Mouse (Mus musculus): ENCODE measurements around the gene Slc4a10. TPM values are rescaled to one million over a fixed set of nuclear protein-coding genes. Genes with fewer than 3 reads are reported as not detected.

The Slc4a10 gene
- total and polyA plus RNA-seq, 2 experiments from 2014 or later = 16.4 to 55.5 TPM

GRCm38 (mm10) chr2:62271840-62272239 lies 225.6 kb downstream of the Slc4a10 start:
- DNase-seq = no peak
- WGBS = 66% methylated on average over 4 of the region's 4 CpGs
- no peak overlapping the region for H3K9ac ChIP-seq
- no peak overlapping the region for H3K4me2 ChIP-seq (ENCODE audit: low read depth)
- no peak for ATAC-seq
- no peaks in the 10 kb centered on the region for H3K9me3 ChIP-seq (ENCODE audit: low read length)
- no peaks in the 10 kb centered on the region for H3K36me3 ChIP-seq (ENCODE audit: insufficient read depth)
- H3K4me3 ChIP-seq (ENCODE audit: low read depth, low read length) = no peak overlapping the region
- H3K4me1 ChIP-seq (ENCODE audit: insufficient read depth) = no peaks in the 10 kb centered on the region
- no peak overlapping the region for H3K27ac ChIP-seq (ENCODE audit: low read depth, low read length)
- no peaks in the 10 kb centered on the region for H3K27me3 ChIP-seq (ENCODE audit: insufficient read depth, low read length)
- TF ChIP-seq CTCF (IDR thresholded peaks at IDR 0.05; ENCODE audit: low read depth) = no peak

GRCm38 (mm10) chr2:62278779-62279178 lies 232.5 kb downstream of the Slc4a10 start:
- Histone ChIP-seq H3K4me2 (ENCODE audit: low read depth) (no peak overlapping the region), H3K36me3 (ENCODE audit: insufficient read depth) (no peaks in the 10 kb centered on the region), H3K4me1 (ENCODE audit: insufficient read depth) (no peaks in the 10 kb centered on the region), H3K4me3 (ENCODE audit: low read depth, low read length) (no peak overlapping the region), H3K27me3 (ENCODE audit: insufficient read depth, low read length) (no peaks in the 10 kb centered on the region), H3K9ac (no peak overlapping the region), H3K9me3 (ENCODE audit: low read length) (no peaks in the 10 kb centered on the region), H3K27ac (ENCODE audit: low read depth, low read length) (no peak overlapping the region)
- no peak for TF ChIP-seq CTCF (IDR thresholded peaks at IDR 0.05; ENCODE audit: low read depth)
- no peak for ATAC-seq
- WGBS = 91% methylated on average over 3 of the region's 3 CpGs
- DNase-seq = no peak

- Histone ChIP-seq H3K27me3 (ENCODE audit: insufficient read depth, low read length) (no peaks in the 10 kb centered on the region), H3K27ac (ENCODE audit: low read depth, low read length) (no peak overlapping the region), H3K4me1 (ENCODE audit: insufficient read depth) (no peaks in the 10 kb centered on the region), H3K9me3 (ENCODE audit: low read length) (no peaks in the 10 kb centered on the region), H3K9ac (no peak overlapping the region), H3K4me3 (ENCODE audit: low read depth, low read length) (no peak overlapping the region), H3K4me2 (ENCODE audit: low read depth) (no peak overlapping the region), H3K36me3 (ENCODE audit: insufficient read depth) (no peaks in the 10 kb centered on the region)
- ATAC-seq (no peak), DNase-seq (no peak)
- 92% methylated on average over 7 of the region's 7 CpGs for WGBS
- no peak for TF ChIP-seq CTCF (IDR thresholded peaks at IDR 0.05; ENCODE audit: low read depth)
These were observed 233.5 kb downstream of the Slc4a10 start for GRCm38 (mm10) chr2:62279777-62280176.

GRCm38 (mm10) chr2:62285026-62285425 lies 238.8 kb downstream of the Slc4a10 start:
- Histone ChIP-seq H3K4me2 (ENCODE audit: low read depth) (no peak overlapping the region), H3K9me3 (ENCODE audit: low read length) (no peaks in the 10 kb centered on the region), H3K36me3 (ENCODE audit: insufficient read depth) (no peaks in the 10 kb centered on the region), H3K4me1 (ENCODE audit: insufficient read depth) (no peaks in the 10 kb centered on the region), H3K4me3 (ENCODE audit: low read depth, low read length) (no peak overlapping the region), H3K9ac (no peak overlapping the region), H3K27me3 (ENCODE audit: insufficient read depth, low read length) (no peaks in the 10 kb centered on the region), H3K27ac (ENCODE audit: low read depth, low read length) (no peak overlapping the region)
- ATAC-seq = no peak
- WGBS = 82% methylated on average over 2 of the region's 2 CpGs
- no peak for DNase-seq
- TF ChIP-seq CTCF (IDR thresholded peaks at IDR 0.05; ENCODE audit: low read depth) = no peak

- Histone ChIP-seq H3K36me3 (ENCODE audit: insufficient read depth) (no peaks in the 10 kb centered on the region), H3K4me1 (ENCODE audit: insufficient read depth) (no peaks in the 10 kb centered on the region), H3K4me3 (ENCODE audit: low read depth, low read length) (no peak overlapping the region), H3K27ac (ENCODE audit: low read depth, low read length) (no peak overlapping the region), H3K9ac (no peak overlapping the region), H3K9me3 (ENCODE audit: low read length) (no peaks in the 10 kb centered on the region), H3K27me3 (ENCODE audit: insufficient read depth, low read length) (no peaks in the 10 kb centered on the region), H3K4me2 (ENCODE audit: low read depth) (no peak overlapping the region)
- no peak for ATAC-seq
- DNase-seq = peak; percentile 34
- peak; percentile 48 for TF ChIP-seq CTCF (IDR thresholded peaks at IDR 0.05; ENCODE audit: low read depth)
- WGBS = 2% methylated on average over 2 of the region's 2 CpGs
These were observed 239.6 kb downstream of the Slc4a10 start for GRCm38 (mm10) chr2:62285847-62286246.

- Histone ChIP-seq H3K9me3 (ENCODE audit: low read length) (no peaks in the 10 kb centered on the region), H3K36me3 (ENCODE audit: insufficient read depth) (no peaks in the 10 kb centered on the region), H3K9ac (no peak overlapping the region), H3K4me3 (ENCODE audit: low read depth, low read length) (no peak overlapping the region), H3K27me3 (ENCODE audit: insufficient read depth, low read length) (no peaks in the 10 kb centered on the region), H3K4me2 (ENCODE audit: low read depth) (no peak overlapping the region), H3K27ac (ENCODE audit: low read depth, low read length) (no peak overlapping the region), H3K4me1 (ENCODE audit: insufficient read depth) (no peaks in the 10 kb centered on the region)
- DNase-seq (no peak), ATAC-seq (no peak)
- 79% methylated on average over 4 of the region's 4 CpGs for WGBS
- TF ChIP-seq CTCF (IDR thresholded peaks at IDR 0.05; ENCODE audit: low read depth) = no peak
These were observed 241.3 kb downstream of the Slc4a10 start for GRCm38 (mm10) chr2:62287532-62287931.

GRCm38 (mm10) chr2:62293846-62294245 lies 247.6 kb downstream of the Slc4a10 start:
- no peak for TF ChIP-seq CTCF (IDR thresholded peaks at IDR 0.05; ENCODE audit: low read depth)
- Histone ChIP-seq H3K27ac (ENCODE audit: low read depth, low read length) (no peak overlapping the region), H3K36me3 (ENCODE audit: insufficient read depth) (no peaks in the 10 kb centered on the region), H3K4me3 (ENCODE audit: low read depth, low read length) (no peak overlapping the region), H3K9me3 (ENCODE audit: low read length) (no peaks in the 10 kb centered on the region), H3K4me1 (ENCODE audit: insufficient read depth) (no peaks in the 10 kb centered on the region), H3K4me2 (ENCODE audit: low read depth) (no peak overlapping the region), H3K27me3 (ENCODE audit: insufficient read depth, low read length) (no peaks in the 10 kb centered on the region), H3K9ac (no peak overlapping the region)
- DNase-seq = peak; percentile 64
- peak; percentile 63 for ATAC-seq
- 16% methylated on average over 2 of the region's 2 CpGs for WGBS

- Histone ChIP-seq H3K4me1 (ENCODE audit: insufficient read depth) (no peaks in the 10 kb centered on the region), H3K36me3 (ENCODE audit: insufficient read depth) (no peaks in the 10 kb centered on the region), H3K4me3 (ENCODE audit: low read depth, low read length) (no peak overlapping the region), H3K9ac (no peak overlapping the region), H3K27ac (ENCODE audit: low read depth, low read length) (no peak overlapping the region), H3K4me2 (ENCODE audit: low read depth) (no peak overlapping the region), H3K9me3 (ENCODE audit: low read length) (no peaks in the 10 kb centered on the region), H3K27me3 (ENCODE audit: insufficient read depth, low read length) (no peaks in the 10 kb centered on the region)
- WGBS = 69% methylated on average over 2 of the region's 2 CpGs
- TF ChIP-seq CTCF (IDR thresholded peaks at IDR 0.05; ENCODE audit: low read depth) = no peak
- no peak for DNase-seq
- ATAC-seq = no peak
These were observed 255.5 kb downstream of the Slc4a10 start for GRCm38 (mm10) chr2:62301716-62302115.

Measured in forebrain, postnatal 0 days (tissue).